Mouse (Mus musculus) MEL (cell line): ENCODE data around the gene Plk3.

Experiments used
- CTCF ChIP-seq, 3 experiments: IDR thresholded peaks in 2 of 3; conservative IDR thresholded peaks in 1 of 3; 2 replicates each; pipeline ENCODE4 v1.5.1; 2011 to 2012; ENCODE audit warnings: low read length in 3 of 3, low read depth in 2 of 3, mild to moderate bottlenecking in 2 of 3, improper control_type of control experiment in 1 of 3, inconsistent platforms in 1 of 3, mixed read lengths in 1 of 3, moderate library complexity in 1 of 3; ENCODE audit not compliant: control insufficient read depth in 1 of 3, insufficient read depth in 1 of 3, poor library complexity in 1 of 3, severe bottlenecking in 1 of 3
- MYC ChIP-seq: IDR thresholded peaks from 2 replicates; pipeline ENCODE4 v1.6.1; 2011; ENCODE audit warnings: low read depth, mild to moderate bottlenecking, low read length, improper control_type of control experiment, moderate library complexity
- NELFE ChIP-seq: IDR thresholded peaks from 2 replicates; pipeline ENCODE4 v1.6.1; 2011; ENCODE audit warnings: low read depth, low read length, improper control_type of control experiment
- POLR2A ChIP-seq, 2 experiments: IDR thresholded peaks; 2 replicates each; pipeline ENCODE4 v1.6.1; 2011 to 2012; ENCODE audit warnings: low read length in 2 of 2, mild to moderate bottlenecking in 2 of 2, control low read depth in 1 of 2, improper control_type of control experiment in 1 of 2, low read depth in 1 of 2, moderate library complexity in 1 of 2; ENCODE audit not compliant: control insufficient read depth in 1 of 2, insufficient read depth in 1 of 2, poor library complexity in 1 of 2
- SIN3A ChIP-seq: IDR thresholded peaks from 2 replicates; pipeline ENCODE4 v1.6.1; 2012; ENCODE audit warnings: low read length, improper control_type of control experiment, inconsistent platforms
- USF1 ChIP-seq: IDR thresholded peaks from 2 replicates; pipeline ENCODE4 v1.6.1; 2014; ENCODE audit warnings: low read depth, mild to moderate bottlenecking, inconsistent platforms, low read length, improper control_type of control experiment, moderate library complexity

- no peak for TF ChIP-seq SIN3A
- no peak for TF ChIP-seq POLR2A (IDR thresholded peaks at IDR 0.05; ENCODE audit: control insufficient read depth in 1 of 2, insufficient read depth in 1 of 2, low read depth in 1 of 2, low read length in 2 of 2, poor library complexity in 1 of 2)
- TF ChIP-seq NELFE, result no peak
- TF ChIP-seq USF1, result no peak
- no peak for TF ChIP-seq MYC
- TF ChIP-seq CTCF (IDR thresholded peaks at IDR 0.05 in 2 of 3, conservative IDR thresholded peaks at IDR 0.05 in 1 of 3; ENCODE audit: control insufficient read depth in 1 of 3, insufficient read depth in 1 of 3, low read depth in 2 of 3, low read length in 3 of 3, poor library complexity in 1 of 3, severe bottlenecking in 1 of 3), result no peak
Observed at GRCm38 (mm10) chr4:117108524-117108849, 25.3 kb downstream of the Plk3 start.
